Mouse (Mus musculus) lung, adult 18-20 months (tissue): ENCODE data around the gene Wdfy2.
A peak's percentile ranks its signal among the peaks of the same experiment; 100 is the strongest.
"Not testable (repeated sequence)": the region's sequence is repeated elsewhere in the genome, so short reads cannot be mapped to it uniquely, and the experiment has no call there.

ENCODE experiments used
- DNase-seq, 2 experiments: peaks; one replicate each; pipeline ENCODE4 v3.0.0; 2022; ENCODE audit warnings: mixed read lengths in 2 of 2

The Wdfy2 gene

DNA sequence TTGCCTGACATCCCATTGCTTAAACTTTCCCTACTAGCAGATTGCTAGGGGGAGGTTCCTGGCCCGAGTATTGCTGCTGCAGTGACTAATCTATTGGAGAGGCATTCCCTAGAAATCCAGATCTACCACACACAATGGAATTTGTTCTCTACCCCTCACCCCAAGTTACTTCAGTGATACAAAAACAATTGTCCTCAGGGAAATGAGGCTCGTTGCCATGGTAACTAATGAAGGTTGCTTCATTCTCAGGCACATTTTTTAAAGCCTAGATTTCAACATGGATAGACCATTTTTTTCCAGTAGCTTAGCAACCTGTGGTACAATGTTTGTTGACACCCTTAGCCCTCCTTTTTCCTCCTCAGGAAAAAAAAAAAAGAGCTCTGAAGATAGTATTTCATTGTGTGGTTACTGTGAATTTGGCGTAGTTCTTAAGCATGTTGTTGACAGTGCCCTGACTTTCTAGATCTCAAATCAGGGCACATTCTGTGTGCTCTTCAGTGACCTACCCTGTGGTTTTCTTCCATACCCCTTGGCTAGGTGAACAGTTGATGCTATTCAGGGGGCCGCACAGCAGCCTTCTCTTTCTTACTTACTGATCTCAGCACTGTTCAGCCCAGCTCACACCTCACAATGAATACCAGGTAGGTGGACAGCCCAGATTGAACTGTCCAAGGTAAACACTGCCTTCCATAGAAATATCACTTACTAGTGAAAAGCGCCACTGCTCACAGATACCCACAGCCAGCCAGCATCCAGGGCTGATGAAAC, 42.8 kb downstream of the Wdfy2 start:
- peak; percentile 56 to 74 for DNase-seq

DNA sequence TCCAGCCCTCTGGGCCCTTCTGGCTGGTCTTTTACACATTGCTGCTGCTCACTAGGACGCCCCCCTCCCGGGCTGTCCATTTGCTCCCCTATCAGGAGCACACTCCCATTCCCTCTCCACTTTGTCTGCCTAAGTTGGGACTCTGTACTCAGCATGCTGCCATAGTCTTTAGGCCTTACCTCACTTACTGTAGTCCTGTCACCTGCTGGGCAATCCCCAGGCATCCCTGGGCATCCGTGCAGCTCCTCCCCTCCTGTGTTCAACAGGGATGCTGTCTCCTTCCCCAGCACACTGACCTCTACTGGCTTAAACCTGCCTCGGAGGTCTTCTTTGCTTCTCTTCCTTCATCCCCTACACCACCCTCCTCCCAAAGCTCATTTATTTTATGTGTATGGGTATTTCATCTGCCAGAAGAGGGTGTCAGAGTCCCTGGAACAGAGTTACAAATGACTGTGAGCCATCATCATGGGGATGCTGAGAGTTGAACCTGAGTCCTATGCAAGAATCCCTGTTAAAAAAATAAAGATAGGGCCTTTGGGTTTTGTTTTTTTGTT, 44.7 kb downstream of the Wdfy2 start:
- DNase-seq: no peak

DNA sequence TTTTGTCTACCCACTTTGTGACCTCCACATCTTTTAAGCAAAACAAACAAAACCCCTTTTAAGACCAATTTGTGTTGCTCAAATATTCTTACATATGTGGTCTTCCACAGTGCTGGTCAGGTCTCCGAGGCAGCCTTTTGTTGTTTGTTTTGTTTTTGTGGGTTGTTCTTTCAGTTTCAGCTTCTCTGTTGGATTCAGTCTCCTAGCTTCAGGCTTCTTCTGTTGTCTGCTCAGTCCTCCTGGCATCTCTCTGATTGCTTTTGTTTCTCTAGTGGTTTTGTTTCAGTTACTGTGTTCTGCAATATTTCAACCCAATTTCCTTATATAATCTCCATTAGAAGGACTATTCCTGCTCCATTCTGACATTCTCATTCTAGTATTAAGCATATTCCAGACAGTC, 46.1 kb downstream of the Wdfy2 start:
- DNase-seq: no peak

DNA sequence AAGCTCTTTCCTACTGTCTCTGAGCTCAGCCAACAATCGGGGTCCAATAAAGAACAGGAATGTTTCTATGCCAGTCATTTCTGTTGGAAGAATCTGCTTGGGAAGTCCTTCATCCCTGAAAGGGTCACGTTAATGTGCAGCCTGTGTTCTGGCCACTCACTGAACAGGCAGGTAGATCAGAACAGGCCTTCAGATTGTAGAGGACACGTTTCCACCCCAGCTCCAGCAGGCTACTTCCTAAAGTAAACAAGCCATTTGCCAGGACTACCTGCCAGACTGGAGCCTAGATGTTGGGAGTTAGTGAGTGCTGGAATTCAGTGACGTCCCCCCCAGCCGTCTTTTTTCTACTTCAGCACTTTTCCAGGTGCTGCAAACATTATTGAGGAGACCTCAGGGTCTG, 46.7 kb downstream of the Wdfy2 start:
- DNase-seq: peak in 1 of 2 experiments; percentile 47

DNA sequence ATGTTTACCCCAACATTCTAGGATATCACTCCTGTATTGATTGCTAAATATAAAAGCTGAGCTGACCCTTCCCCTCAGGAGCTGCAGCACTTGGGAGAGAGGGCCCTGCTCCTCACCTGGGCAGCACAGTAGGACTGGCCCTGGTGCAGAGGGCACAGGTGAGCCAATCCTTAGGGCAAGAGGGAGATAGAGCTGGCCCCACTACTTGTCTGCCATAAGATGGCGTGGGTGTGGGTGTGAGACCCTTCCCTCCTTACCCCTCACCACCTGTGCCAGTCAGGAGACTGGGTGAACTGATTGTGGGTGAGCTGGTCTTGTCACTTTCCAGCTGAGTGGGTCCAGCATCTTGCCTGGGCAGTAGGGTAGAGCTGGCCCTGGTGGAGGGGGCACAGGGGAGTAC, 47.2 kb downstream of the Wdfy2 start:
- no peak for DNase-seq

DNA sequence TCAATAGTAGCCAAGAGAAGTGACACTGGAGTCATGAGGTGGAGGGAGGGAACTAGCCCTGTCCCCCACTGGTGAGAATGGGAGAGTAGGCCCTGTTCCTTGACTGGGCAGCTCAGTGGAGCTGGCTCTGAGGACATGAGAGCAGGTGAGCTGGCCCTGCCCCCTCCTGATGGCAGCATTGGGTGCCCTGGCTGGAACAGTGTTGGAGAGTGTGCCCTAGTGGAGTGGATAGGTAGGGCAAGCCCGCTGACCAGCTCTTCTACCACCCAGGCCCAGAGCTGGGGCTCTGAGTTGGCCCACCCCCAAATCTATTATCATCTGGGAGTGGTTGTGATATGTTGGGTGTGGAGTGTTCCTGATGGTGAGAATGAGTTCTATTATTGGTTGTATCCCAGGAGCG, 47.7 kb downstream of the Wdfy2 start:
- DNase-seq: no peak

DNA sequence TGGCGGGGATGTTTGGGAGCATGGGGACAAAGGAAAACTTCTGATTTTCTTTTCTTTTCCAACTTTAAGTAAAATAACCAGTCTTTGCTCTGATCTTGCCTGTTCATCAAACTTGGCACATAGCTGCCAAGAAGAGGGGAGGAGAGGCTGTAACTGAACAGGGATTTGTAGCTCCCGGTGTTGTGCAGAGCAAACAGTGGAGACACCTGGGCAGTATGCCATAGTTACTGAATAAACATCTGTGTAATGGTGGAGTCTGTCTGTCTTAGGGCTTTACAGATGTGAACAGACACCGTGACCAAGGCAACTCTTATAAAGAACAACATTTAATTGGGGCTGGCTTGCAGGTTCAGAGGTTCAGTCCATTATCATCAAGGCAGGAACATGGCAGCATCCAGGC, 53.9 kb downstream of the Wdfy2 start:
- no peak for DNase-seq

DNA sequence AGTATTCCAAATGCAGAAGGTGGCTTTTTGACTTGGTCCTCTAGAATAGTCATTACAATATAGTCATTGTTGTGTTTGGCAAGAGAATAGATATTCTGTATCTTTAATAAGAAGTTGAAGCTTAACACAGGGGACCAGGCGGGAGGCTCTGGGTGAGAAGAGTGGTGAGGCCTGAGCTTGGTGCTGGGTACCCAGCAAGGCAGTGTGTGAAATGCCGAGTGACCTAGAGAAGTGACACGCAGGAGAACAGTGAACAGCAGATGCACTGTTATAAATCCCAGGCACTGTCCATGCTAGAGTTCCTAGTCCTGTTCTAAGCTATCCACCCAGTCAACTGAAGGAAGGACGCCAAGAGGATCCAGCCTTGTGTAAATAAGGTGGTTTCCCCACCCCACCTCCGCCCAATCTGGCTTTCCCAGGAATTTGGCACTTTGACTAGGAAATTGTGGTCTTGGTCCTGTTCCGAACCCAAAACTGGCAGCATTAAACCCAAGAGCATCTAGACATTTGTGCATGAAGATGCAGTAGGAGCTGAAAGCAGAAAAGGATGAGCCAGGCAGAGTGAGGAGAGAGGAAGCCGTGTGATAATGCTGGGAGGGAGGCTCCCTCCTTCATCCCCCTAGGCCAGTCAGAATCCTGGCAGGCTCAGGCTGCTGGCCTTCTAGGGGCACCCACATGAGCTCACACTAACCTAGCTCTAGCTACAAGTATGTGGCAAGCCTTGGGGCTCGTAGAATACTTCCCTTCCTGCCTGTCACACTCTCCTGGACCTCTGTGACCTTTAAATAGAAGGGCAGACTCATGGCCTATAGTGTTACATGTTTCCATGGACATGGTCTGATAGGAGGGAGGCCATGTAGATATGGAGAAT, 55.5 kb downstream of the Wdfy2 start:
- no peak for DNase-seq

DNA sequence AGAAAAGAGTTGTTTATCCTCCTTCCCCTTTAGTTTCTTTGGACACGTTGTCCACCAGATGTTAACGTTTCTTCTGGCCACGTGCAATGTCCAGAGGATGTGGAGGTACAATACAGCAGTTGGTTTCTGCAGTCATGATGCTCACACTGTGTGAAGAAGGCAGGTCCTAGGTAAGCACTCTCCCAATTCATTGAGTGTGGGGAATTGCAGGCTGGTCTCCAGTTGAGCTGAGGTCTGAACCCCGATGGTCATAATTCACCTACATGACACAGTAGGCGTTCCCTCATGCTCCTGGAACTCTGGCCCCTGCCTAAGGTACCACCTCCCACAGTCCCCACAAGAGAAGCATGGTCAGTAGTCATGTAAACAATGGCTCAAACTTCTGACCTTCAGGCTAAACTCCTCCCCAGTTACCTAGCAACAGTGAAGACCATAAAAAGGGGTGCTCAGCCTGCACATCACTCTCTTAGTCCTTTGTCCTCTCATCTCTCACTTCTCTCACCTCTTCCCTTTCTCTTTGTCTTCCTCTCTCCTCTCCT, 56.2 kb downstream of the Wdfy2 start:
- not testable (repeated sequence) for DNase-seq

DNA sequence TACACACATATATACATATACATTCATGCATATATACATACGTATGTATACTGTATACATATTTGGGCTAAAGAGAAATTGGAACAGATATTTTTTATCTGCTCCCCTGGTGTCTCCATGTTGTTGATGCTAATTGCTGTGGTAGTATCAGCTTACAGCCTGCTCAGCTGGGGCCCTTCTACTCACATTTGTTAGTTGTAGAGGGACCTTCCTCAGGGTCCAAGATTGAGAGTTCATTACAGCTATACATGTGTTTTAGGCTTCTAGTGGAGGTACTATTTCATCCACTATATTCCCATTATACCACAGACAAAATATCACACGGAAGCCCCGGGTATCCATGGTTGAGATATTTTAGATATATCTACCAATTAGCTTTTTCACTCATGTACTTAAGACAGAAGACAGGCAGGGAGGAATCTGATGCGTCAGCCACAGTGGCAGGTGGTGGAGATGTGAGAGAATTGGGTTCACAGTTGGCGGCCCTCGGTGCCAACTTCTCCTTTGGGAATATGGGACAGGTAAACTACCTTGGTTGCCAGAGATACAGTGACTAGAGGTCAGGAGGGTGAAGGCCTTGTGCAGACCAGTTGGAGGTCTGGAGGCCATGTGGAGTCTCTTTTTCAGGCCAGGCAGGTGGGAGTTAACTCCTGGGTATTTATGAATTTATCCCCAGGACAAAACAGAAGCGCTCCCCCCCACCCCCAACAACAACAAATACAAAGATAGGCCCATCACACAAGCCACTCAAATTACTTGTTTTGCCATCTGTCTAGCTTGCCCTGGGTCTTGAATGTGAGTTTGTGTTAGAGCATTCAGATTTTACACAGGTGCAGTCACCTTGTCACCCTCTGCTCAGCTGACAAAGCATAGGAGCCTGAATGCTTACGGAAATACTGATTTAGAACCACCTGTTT, 57.7 kb downstream of the Wdfy2 start:
- DNase-seq: no peak

DNA sequence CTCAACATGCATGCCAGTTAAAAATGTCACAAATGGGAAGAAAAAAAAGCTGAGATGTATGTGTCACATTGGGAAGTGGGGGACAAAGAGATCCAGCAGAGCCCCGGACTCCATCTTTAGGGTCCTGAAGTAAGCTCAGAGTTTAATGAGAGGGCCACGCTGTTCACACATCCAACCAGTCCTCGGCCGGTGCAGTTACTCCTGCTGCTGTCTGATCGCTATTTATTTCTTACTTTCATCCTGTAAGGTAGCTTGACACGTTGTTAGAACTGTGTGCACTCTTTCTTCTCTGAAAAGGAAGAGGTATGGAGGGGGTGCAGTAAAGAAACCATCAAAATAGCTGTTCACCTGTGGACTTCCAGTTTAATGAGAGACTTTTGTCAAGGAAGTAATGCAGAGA, 60.6 kb downstream of the Wdfy2 start:
- DNase-seq: no peak

DNA sequence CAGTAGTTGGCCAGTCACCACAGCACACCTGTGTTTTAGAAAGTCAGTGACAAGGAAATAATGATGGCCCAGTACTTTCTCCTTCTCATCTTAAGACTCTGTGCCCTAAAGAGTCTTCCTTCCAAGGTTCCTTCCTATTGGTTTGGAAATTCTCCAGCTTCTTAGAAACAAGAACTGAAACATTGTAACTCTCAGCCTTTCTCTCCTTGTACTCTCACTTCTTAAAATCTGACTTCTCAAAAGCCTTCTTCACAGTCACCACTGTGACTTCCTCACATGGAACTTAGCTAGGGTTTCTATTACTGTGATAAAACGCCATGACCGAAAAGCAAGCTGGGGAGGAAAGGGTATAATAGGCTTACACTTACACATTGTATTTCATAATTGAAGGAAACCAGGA, 70.4 kb downstream of the Wdfy2 start:
- DNase-seq: no peak

DNA sequence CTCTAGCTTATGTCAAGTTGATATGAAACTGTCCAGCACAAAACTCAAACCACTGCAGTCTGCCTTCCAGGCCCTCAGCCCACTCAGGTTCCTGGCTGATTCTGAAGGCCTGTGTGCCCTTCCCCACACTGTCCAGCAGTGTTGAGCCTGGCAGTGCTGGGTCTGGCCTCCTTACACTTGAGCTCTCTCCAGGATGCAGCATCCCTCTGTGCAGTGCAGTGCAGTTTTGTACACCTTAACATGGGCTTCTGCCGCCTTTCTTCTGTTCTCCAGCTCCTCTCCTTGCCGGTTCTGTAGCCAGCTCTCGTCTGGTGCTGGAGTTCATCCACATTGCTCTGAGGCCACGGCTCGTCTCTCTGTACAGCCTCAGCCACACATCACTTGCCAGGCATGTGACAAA, 71.1 kb downstream of the Wdfy2 start:
- DNase-seq: no peak

DNA sequence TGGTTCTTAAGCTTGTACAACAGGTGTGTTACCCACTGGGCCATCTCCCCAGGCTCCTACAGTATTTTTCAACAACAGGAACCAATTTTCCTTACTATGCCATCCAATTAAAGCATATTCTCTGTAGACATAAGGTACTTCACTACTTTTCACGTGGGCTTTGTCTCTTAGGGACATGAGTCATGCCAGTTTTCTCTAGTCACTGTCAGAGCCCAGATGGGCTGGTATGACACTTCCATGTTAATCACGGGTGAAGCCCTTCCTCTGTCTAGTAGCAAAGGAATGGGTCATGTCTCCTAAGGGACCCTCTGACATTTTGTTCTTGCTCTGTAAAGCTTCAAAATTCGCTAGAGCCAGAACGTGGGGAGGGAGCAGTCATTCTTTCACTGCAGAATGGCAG, 73.4 kb downstream of the Wdfy2 start:
- DNase-seq: no peak

DNA sequence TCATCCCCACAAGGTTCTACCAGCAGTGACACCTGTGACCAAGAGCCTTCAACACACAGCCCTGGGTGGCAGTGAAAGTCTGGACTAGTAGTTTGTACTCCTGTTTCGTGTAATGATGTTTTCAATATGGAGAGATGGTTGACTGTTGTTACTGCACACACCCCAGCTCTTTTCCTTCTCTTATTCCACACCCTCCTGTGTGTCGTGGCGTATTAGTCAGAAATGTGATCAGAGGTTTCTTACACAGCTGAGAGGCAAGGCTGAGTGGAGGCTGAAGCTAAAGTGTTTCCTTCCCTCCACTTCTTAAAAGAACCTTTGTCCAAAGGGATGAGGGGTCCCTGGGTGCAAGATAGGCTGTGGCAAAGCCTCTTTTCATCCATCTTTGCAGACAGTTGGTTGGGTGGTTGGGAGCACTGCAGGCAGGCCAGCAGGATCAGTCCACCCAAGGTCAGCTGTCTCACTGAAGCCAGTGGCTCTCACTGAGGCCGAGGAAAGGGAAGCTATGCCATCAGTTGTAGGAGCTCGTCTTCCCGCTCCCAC, 77.7 kb downstream of the Wdfy2 start:
- DNase-seq: no peak

DNA sequence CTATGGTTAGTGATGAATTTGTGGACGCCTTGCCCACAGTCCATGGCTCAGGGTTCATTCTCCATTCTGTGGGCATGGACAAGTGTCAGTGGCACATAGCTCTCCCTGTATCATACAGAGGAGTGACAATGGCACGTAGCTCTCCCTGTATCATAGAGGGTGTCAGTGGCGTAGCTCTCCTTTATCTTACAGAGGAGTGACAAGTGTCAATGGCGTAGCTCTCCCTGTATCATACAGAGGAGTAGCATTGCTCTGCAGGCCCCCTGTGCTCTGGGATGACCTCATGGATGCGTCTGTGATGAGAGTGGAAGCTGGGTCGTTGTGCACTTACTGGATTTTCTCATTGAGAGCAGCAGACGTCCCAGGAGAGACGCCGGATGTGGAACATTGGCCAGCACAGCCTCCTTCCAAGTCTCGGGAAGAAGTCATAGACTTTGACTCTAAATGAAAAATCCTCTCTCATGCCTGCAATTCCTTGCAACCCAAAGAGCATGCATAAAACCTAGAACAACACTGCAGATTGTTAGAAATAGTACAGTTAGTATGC, 79.1 kb downstream of the Wdfy2 start:
- no peak for DNase-seq

DNA sequence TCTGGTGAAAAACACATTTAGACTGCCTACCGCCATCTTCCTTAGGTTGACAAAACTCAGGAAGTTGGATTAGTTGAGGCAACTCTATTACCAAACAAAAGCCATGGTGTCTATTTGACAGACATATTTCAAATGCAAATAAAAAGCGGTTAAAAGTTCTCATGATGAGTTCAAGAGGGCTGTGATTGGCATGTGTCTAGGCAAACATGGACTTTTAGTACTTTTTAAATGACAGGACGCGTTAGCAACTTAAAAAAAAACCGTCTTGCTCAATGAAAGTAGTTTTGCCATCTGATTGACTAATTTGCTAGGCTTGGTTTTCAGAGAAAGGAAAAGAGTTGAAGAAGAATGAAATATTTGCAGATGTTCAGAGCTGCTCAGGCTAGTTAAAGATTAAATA, 83.9 kb downstream of the Wdfy2 start:
- DNase-seq: no peak

DNA sequence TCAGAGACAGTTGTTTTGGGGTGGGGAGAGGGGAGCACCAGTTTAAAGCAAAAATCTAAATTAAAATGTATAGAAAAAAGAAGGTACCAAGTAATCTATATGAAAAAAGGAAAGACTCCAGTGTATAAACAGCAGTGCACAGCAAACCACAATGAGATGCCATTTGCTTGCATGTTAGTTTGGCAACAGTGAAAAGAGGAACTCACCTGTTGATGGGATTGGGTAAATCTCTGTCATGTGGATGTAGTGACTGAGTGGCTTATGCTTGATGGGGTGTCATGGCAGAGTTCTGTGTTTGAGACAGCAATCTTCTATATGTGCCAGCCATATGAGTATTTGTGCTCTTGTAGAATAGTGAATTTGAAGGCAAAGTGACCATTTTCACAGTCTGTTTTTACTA, 85.2 kb downstream of the Wdfy2 start:
- DNase-seq: no peak

DNA sequence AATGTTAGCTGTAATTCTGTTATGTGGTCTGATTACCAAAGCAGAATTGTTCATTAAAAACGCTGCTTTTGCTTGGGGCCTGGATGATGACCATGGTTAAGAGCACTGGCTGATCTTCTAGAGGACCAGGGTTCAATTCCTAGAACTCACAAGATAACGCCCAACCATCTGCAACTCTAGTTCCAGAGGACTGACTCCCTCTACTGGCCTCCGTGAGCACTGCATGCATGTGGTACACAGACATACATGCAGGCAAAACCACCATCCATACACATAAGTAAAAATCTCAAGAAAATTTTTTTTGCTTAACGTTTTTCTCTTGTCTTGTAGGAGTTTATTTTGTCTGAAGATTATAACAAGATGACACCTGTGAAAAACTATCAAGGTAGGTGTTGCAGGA, 87.3 kb downstream of the Wdfy2 start:
- no peak for DNase-seq

DNA sequence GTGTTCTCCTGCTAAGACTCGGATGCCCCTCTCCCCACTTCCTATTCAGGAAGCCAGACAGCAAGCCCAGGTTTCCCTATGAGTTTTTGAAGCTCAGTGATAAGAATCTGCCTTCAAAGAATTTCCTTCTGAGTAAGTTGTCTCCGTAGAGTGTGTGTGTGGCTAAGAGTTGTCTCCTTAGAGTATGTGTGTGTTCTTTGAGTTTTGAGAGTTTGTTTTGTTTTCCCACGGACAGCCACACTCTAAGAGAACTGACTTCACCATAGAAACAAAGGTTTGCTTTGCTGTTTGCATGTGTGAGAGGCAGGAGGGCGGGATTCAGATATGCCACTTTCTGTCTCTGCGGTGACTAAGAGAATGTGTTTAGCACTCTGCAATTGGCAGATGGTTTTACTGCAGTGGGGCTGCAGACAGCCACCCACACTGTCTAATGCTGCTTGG, 90.6 kb downstream of the Wdfy2 start:
- DNase-seq: peak in 1 of 2 experiments; percentile 11

DNA sequence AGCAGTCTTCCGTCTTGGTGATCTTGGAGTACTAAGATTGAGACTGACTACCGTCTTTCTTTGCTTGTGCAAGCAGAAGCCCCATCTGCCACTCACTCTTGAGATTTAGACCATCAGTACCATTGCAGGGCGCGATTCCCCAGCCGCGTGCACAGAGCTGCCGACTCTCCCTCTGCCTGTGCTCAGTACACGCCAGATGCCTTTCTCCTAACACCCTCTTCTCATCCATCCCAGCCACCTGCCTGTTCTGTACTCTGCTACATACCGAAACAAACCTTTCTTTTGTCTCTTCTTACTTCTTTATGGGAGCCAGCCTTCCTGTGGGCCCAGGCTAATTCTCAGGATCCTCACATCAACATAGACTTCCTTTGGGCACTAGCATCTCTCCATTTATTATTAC, 97.9 kb downstream of the Wdfy2 start:
- no peak for DNase-seq
